Comparison of ENCODE assay signal across 9 mouse cellular contexts in genomic region chr6:48817815-48818214, GRCm38 (mm10). TPM values are rescaled to one million over a fixed set of nuclear protein-coding genes. Genes with fewer than 3 reads are reported as not detected.
DNase-seq lines count a peak whose midpoint lies in the region; ATAC-seq and TF ChIP-seq lines count a peak whose summit lies in the region.
"Had no signal": no experiment of that assay in that cellular context is flagged by ENCODE, and none has a peak within 500 bp of the region (broad histone marks: within the 10 kb centered on the region; RNA-seq: fewer than 3 reads in every experiment).

No protein-coding gene starts in this region.

- H3K27me3 ChIP-seq in heart, embryonic 11.5 days (ENCODE audit: control insufficient read depth, insufficient read depth, low read length): no peaks in the 10 kb centered on the region
- H3K27me3 ChIP-seq in spleen, adult 2 months (ENCODE audit: control insufficient read depth, insufficient read depth, low read length): no peaks in the 10 kb centered on the region
- H3K27me3 ChIP-seq: midbrain, embryonic 12.5 days had no signal

- ATAC-seq in heart, embryonic 11.5 days (replicated peaks; ENCODE audit: insufficient number of reproducible peaks, low FRiP score, low TSS enrichment): no peak

- peak; percentile 96 for TF ChIP-seq CTCF in layer of hippocampus, adult 2 months (conservative IDR thresholded peaks at IDR 0.05)
- peak; percentile 86; the same call in 1 of the 2 replicates for TF ChIP-seq CTCF in spleen, adult 2 months (IDR thresholded peaks at IDR 0.05; ENCODE audit: extremely low read depth, insufficient read depth, insufficient read length, insufficient replicate concordance)

- H3K4me1 ChIP-seq in heart, embryonic 11.5 days (ENCODE audit: control insufficient read depth, insufficient read depth, low read length): no peaks in the 10 kb centered on the region
- H3K4me1 ChIP-seq in spleen, adult 2 months (ENCODE audit: control insufficient read depth, insufficient read depth, insufficient read length): no peaks in the 10 kb centered on the region
- H3K4me1 ChIP-seq: midbrain, embryonic 12.5 days had no signal

- no peak overlapping the region for H3K27ac ChIP-seq in heart, embryonic 11.5 days (ENCODE audit: low read depth, low read length)
- no peak overlapping the region for H3K27ac ChIP-seq in layer of hippocampus, adult 2 months
- no peak overlapping the region for H3K27ac ChIP-seq in spleen, adult 2 months (ENCODE audit: insufficient read depth, low read length)
- H3K27ac ChIP-seq: midbrain, embryonic 12.5 days had no signal

- no peak overlapping the region for H3K9ac ChIP-seq in heart, embryonic 11.5 days (ENCODE audit: low read depth, low read length)
- H3K9ac ChIP-seq: midbrain, embryonic 12.5 days had no signal

- peak; percentile 94 for DNase-seq in heart, adult 11 months
- DNase-seq in MN1 (ENCODE audit: low spot score): peak; percentile 84
- DNase-seq in cerebellum, adult 9-11 months: peak; percentile 24
- peak; percentile 74 for DNase-seq in gastrocnemius, postnatal 10 days
- DNase-seq in layer of hippocampus, adult 2 months (ENCODE audit: low spot score in 2 of 2): peak; percentile 65 to 75
- peak; percentile 72 to 84 for DNase-seq in lung, postnatal 4 days
- peak; percentile 70 to 83 for DNase-seq in spleen, adult 2 months (ENCODE audit: low read depth in 1 of 2, low spot score in 2 of 2)

- TF ChIP-seq POLR2A in spleen, adult 2 months (IDR thresholded peaks at IDR 0.05; ENCODE audit: low read depth, low read length): no peak

- no peaks in the 10 kb centered on the region for H3K36me3 ChIP-seq in heart, embryonic 11.5 days (ENCODE audit: control insufficient read depth, insufficient read depth, low read length)
- no peaks in the 10 kb centered on the region for H3K36me3 ChIP-seq in spleen, adult 2 months (ENCODE audit: control insufficient read depth, insufficient read depth, low read length)
- H3K36me3 ChIP-seq: midbrain, embryonic 12.5 days had no signal

- H3K4me3 ChIP-seq in heart, embryonic 11.5 days (ENCODE audit: low read depth, low read length): no peak overlapping the region
- no peak overlapping the region for H3K4me3 ChIP-seq in layer of hippocampus, adult 2 months
- no peak overlapping the region for H3K4me3 ChIP-seq in spleen, adult 2 months (ENCODE audit: extremely low read depth, insufficient read depth, insufficient read length)
- H3K4me3 ChIP-seq: midbrain, embryonic 12.5 days had no signal

- H3K9me3 ChIP-seq in heart, embryonic 11.5 days (replicated peaks; ENCODE audit: control insufficient read depth, low read length): no peaks in the 10 kb centered on the region; the same call in 1 of the 2 replicates
- H3K9me3 ChIP-seq: midbrain, embryonic 12.5 days had no signal

- 9% methylated on average over 6 of the region's 6 CpGs for WGBS in heart, embryonic 11.5 days (ENCODE audit: insufficient replicate concordance)
- under 1% methylated on average over 6 of the region's 6 CpGs for WGBS in spleen, adult 2 months

- H3K4me2 ChIP-seq in heart, embryonic 11.5 days: no peak overlapping the region
- H3K4me2 ChIP-seq: midbrain, embryonic 12.5 days had no signal

RNA-seq across cellular contexts. Expression of gene Tmem176a, which starts 22.9 kb away (rescaled TPM):
- polyA plus RNA-seq in heart, embryonic 11.5 days (2014; fragmentation: Nextera tagmentation; extraction: Ambion mirVana): 104 and 108 TPM in 2 replicates
- 10 to 100 TPM; 10.8 to 15.2 TPM for total RNA-seq in gastrocnemius, postnatal 10 days (2021)
- total RNA-seq in layer of hippocampus, adult 2 months (2021): 10 to 100 TPM; 26.0 to 30.7 TPM
- polyA plus RNA-seq in spleen, adult 2 months (2012; rRNA removed): 95.2 and 105 TPM in 2 replicates

RNA-seq across cellular contexts. Expression of gene Tmem176b, which starts 23.5 kb away (rescaled TPM):
- 219 and 237 TPM in 2 replicates for polyA plus RNA-seq in heart, embryonic 11.5 days (2014; fragmentation: Nextera tagmentation; extraction: Ambion mirVana)
- 10 to 100 TPM; 32.9 to 45.7 TPM for total RNA-seq in gastrocnemius, postnatal 10 days (2021)
- total RNA-seq in layer of hippocampus, adult 2 months (2021): 10 to 100 TPM; 51.4 to 57.1 TPM
- polyA plus RNA-seq in spleen, adult 2 months (2012; rRNA removed): 199 TPM in 2 replicates

RNA-seq across cellular contexts. Expression of gene Gimap3, which starts 47.2 kb away (rescaled TPM):
- not detected in 2 replicates for polyA plus RNA-seq in heart, embryonic 11.5 days (2014; fragmentation: Nextera tagmentation; extraction: Ambion mirVana)
- under 1 TPM; 0.16 to 0.20 TPM for total RNA-seq in gastrocnemius, postnatal 10 days (2021)
- total RNA-seq in layer of hippocampus, adult 2 months (2021): not detected
- 140 and 150 TPM in 2 replicates for polyA plus RNA-seq in spleen, adult 2 months (2012; rRNA removed)
- polyA plus RNA-seq: midbrain, embryonic 12.5 days had no signal

RNA-seq across cellular contexts. Expression of gene Aoc1, which starts 54.9 kb away (rescaled TPM):
- polyA plus RNA-seq in heart, embryonic 11.5 days (2014; fragmentation: Nextera tagmentation; extraction: Ambion mirVana): not detected in 2 replicates
- not detected for total RNA-seq in gastrocnemius, postnatal 10 days (2021)
- total RNA-seq in layer of hippocampus, adult 2 months (2021): not detected
- 0.77 and 1.1 TPM in 2 replicates for polyA plus RNA-seq in spleen, adult 2 months (2012; rRNA removed)
- polyA plus RNA-seq: midbrain, embryonic 12.5 days had no signal

Comparison
In these comparisons a context has a peak if more than half of its experiments do, and no peak if none do; other contexts are left out.
1. DNase-seq: peak in every context shown above with its lines; median percentile 94 in heart, adult 11 months; 84 in MN1; 78 in lung, postnatal 4 days; 76 in spleen, adult 2 months; 74 in gastrocnemius, postnatal 10 days; 70 in layer of hippocampus, adult 2 months; 24 in cerebellum, adult 9-11 months.